Mouse (Mus musculus) CH12.LX (cell line): ENCODE results near the gene Grik1. TPM values are rescaled to one million over a fixed set of nuclear protein-coding genes. Genes with fewer than 3 reads are reported as not detected.

Experiments
- DNase-seq: peaks from one replicate; pipeline ENCODE4 v3.0.0-alpha.2; 2013; ENCODE audit errors: extremely low read depth
- H3K27ac ChIP-seq: 2 replicates; pipeline ENCODE4 v1.5.1; 2012; ENCODE audit warnings: low read depth, mild to moderate bottlenecking, control low read depth, moderate library complexity; ENCODE audit not compliant: insufficient read depth
- H3K27me3 ChIP-seq: replicated peaks from 2 replicates; pipeline ENCODE3; 2012; ENCODE audit warnings: inconsistent platforms
- H3K36me3 ChIP-seq, 2 experiments: replicated peaks in 1 of 2; 2 replicates each; pipeline versions ENCODE3 to v1.6.1; 2012; ENCODE audit warnings: inconsistent platforms in 1 of 2, low read length in 1 of 2, mild to moderate bottlenecking in 1 of 2, mixed read lengths in 1 of 2, moderate library complexity in 1 of 2; ENCODE audit not compliant: control insufficient read depth in 1 of 2, insufficient read depth in 1 of 2
- H3K4me1 ChIP-seq, 2 experiments: 2 replicates each; pipeline ENCODE4 v1.6.1; 2012; ENCODE audit warnings: inconsistent platforms in 1 of 2, moderate library complexity in 1 of 2; ENCODE audit not compliant: insufficient read depth in 2 of 2, control insufficient read depth in 1 of 2
- H3K4me2 ChIP-seq: 2 replicates; pipeline ENCODE4 v1.6.1; 2012; ENCODE audit warnings: low read depth, mild to moderate bottlenecking, control low read depth; ENCODE audit not compliant: poor library complexity, insufficient read depth, severe bottlenecking
- H3K4me3 ChIP-seq, 3 experiments: fragments of 150-350 bp in 1 of 3; sonication (generic) in 1 of 3; replicated peaks in 1 of 3; 2 replicates each; pipeline versions ENCODE3 to v1.5.1; 2011 to 2012; ENCODE audit warnings: low read depth in 2 of 3, low read length in 2 of 3, mild to moderate bottlenecking in 2 of 3, moderate library complexity in 2 of 3, control low read depth in 1 of 3, improper control_type of control experiment in 1 of 3, inconsistent platforms in 1 of 3, mixed read lengths in 1 of 3; ENCODE audit not compliant: poor library complexity in 1 of 3
- H3K79me2 ChIP-seq: replicated peaks from 2 replicates; pipeline ENCODE4 v1.6.1; 2012; ENCODE audit warnings: mild to moderate bottlenecking, moderate library complexity; ENCODE audit not compliant: control insufficient read depth, poor library complexity, insufficient read depth, severe bottlenecking; ENCODE audit errors: extremely low read depth
- H3K9ac ChIP-seq: 2 replicates; pipeline ENCODE4 v1.6.1; 2012; ENCODE audit warnings: low read depth, mild to moderate bottlenecking, control low read depth, moderate library complexity; ENCODE audit not compliant: insufficient read depth
- H3K9me3 ChIP-seq: replicated peaks from 2 replicates; pipeline ENCODE3; 2012; ENCODE audit warnings: low read length, inconsistent platforms, mixed read lengths
- BHLHE40 ChIP-seq: IDR thresholded peaks from 2 replicates; pipeline ENCODE4 v1.6.1; 2011; ENCODE audit warnings: mild to moderate bottlenecking, low read depth, low read length, improper control_type of control experiment
- CTCF ChIP-seq, 2 experiments: IDR thresholded peaks in 1 of 2; conservative IDR thresholded peaks in 1 of 2; 2 replicates each; pipeline ENCODE4 v1.5.1; 2011 to 2012; ENCODE audit warnings: low read depth in 2 of 2, low read length in 2 of 2, improper control_type of control experiment in 1 of 2, inconsistent platforms in 1 of 2, mild to moderate bottlenecking in 1 of 2, moderate library complexity in 1 of 2
- ELF1 ChIP-seq: IDR thresholded peaks from 2 replicates; pipeline ENCODE4 v1.6.1; 2014; ENCODE audit warnings: low read depth, mild to moderate bottlenecking, inconsistent platforms, low read length, improper control_type of control experiment
- GABPA ChIP-seq: IDR thresholded peaks from 2 replicates; pipeline ENCODE4 v1.6.1; 2012; ENCODE audit warnings: low read depth, low read length, improper control_type of control experiment, inconsistent platforms; ENCODE audit not compliant: insufficient replicate concordance
- JUND ChIP-seq: conservative IDR thresholded peaks from 2 replicates; pipeline ENCODE4 v1.6.1; 2011; ENCODE audit warnings: low read depth, low read length, improper control_type of control experiment
- MEF2A ChIP-seq: IDR thresholded peaks from 2 replicates; pipeline ENCODE4 v1.6.1; 2014; ENCODE audit warnings: low read depth, mild to moderate bottlenecking, inconsistent platforms, low read length, improper control_type of control experiment, borderline replicate concordance
- POLR2AphosphoS2 ChIP-seq: IDR thresholded peaks from 2 replicates; pipeline ENCODE4 v1.6.1; 2011; ENCODE audit warnings: low read depth, low read length, improper control_type of control experiment
- RAD21 ChIP-seq: IDR thresholded peaks from 2 replicates; pipeline ENCODE4 v1.6.1; 2011; ENCODE audit warnings: low read depth, mild to moderate bottlenecking, low read length, improper control_type of control experiment, moderate library complexity
- SMC3 ChIP-seq: IDR thresholded peaks from 2 replicates; pipeline ENCODE4 v1.6.1; 2011; ENCODE audit warnings: low read depth, low read length, improper control_type of control experiment
- ZKSCAN1 ChIP-seq: IDR thresholded peaks from 2 replicates; pipeline ENCODE4 v1.6.1; 2012; ENCODE audit warnings: low read depth, inconsistent platforms, low read length, improper control_type of control experiment, borderline replicate concordance
- dilution Hi-C: fragments of 300-500 bp; cut with MboI; formaldehyde crosslinking; loops from 2 replicates; pipeline ENCODE4 v1.14.3; 2020; ENCODE audit warnings: low sequenced_read_pairs; ENCODE audit not compliant: extremely low pct_unique_long_range_greater_than_20kb, extremely low pct_ligation_motif_present
- in situ Hi-C: fragments of 300-500 bp; cut with MboI; formaldehyde crosslinking; loops from 3 replicates; pipeline ENCODE4 v1.14.3; 2019; ENCODE audit warnings: low sequenced_read_pairs, low pct_ligation_motif_present, low pct_unique_long_range_greater_than_20kb, mixed read lengths
- polyA plus RNA-seq: library from polyadenylated mRNA; unstranded; fragments of >175 nt; gene quantifications from 2 replicates; pipeline ENCODE4 v1.2.1, GENCODE M21; 2012; ENCODE audit warnings: low read depth; ENCODE audit not compliant: insufficient read length
- total RNA-seq, 2 experiments: library from RNA; depleted of rRNA; stranded (reverse); fragments of 300-350 nt in 1 of 2; fragments of >200 nt in 1 of 2; gene quantifications; 2 replicates each; pipeline ENCODE4 v1.2.3; 2012 to 2014

Grik1 gene
- total and polyA plus RNA-seq, 3 experiments = 0.08 to 0.13 TPM; not detected in 1

- H3K9me3 ChIP-seq = no peaks in the 10 kb centered on the region
- H3K79me2 ChIP-seq = no peaks in the 10 kb centered on the region
- H3K4me2 ChIP-seq = no peak overlapping the region
- no peaks in the 10 kb centered on the region for H3K27me3 ChIP-seq
- DNase-seq = no peak
- TF ChIP-seq BHLHE40 (no peak), POLR2AphosphoS2 (no peak), JUND (no peak), GABPA (no peak), SMC3 (no peak), MEF2A (no peak), ZKSCAN1 (no peak)
- no peak overlapping the region for H3K27ac ChIP-seq
- no peaks in the 10 kb centered on the region for H3K36me3 ChIP-seq
- no peak overlapping the region for H3K4me3 ChIP-seq
- H3K4me1 ChIP-seq = peaks cover 0 to 8% of the 10 kb centered on the region in 2 experiments; a peak in 1 of 4 replicates
- dilution Hi-C loops = no loop called here
- H3K9ac ChIP-seq = no peak overlapping the region
- in situ Hi-C loops = no loop called here
Observed at GRCm38 (mm10) chr16:87953176-87953575, 336.9 kb downstream of the Grik1 start.

GRCm38 (mm10) chr16:87949881-87950280 lies 340.2 kb downstream of the Grik1 start:
- Histone ChIP-seq H3K4me1 (no peaks in the 10 kb centered on the region), H3K27ac (no peak overlapping the region), H3K9ac (no peak overlapping the region), H3K4me3 (no peak overlapping the region), H3K4me2 (no peak overlapping the region), H3K27me3 (no peaks in the 10 kb centered on the region), H3K36me3 (no peaks in the 10 kb centered on the region), H3K9me3 (no peaks in the 10 kb centered on the region), H3K79me2 (no peaks in the 10 kb centered on the region)
- no peak for TF ChIP-seq ELF1
- peak; percentile 48 for TF ChIP-seq RAD21
- peak; percentile 49 for TF ChIP-seq SMC3
- TF ChIP-seq CTCF (conservative IDR thresholded peaks at IDR 0.05 in 1 of 2, IDR thresholded peaks at IDR 0.05 in 1 of 2; ENCODE audit: low read depth in 2 of 2, low read length in 2 of 2) = peak in 1 of 2 experiments; percentile 49; a peak in 2 of 4 replicates
- dilution Hi-C loops (no loop called here), in situ Hi-C loops (no loop called here)
- no peak for DNase-seq

GRCm38 (mm10) chr16:87948122-87948521 lies 341.9 kb downstream of the Grik1 start:
- Histone ChIP-seq H3K27ac (no peak overlapping the region), H3K9me3 (no peaks in the 10 kb centered on the region), H3K4me2 (no peak overlapping the region), H3K27me3 (no peaks in the 10 kb centered on the region), H3K4me3 (no peak overlapping the region), H3K9ac (no peak overlapping the region), H3K4me1 (no peaks in the 10 kb centered on the region), H3K36me3 (no peaks in the 10 kb centered on the region), H3K79me2 (no peaks in the 10 kb centered on the region)
- no peak for DNase-seq
- no peak for TF ChIP-seq BHLHE40
- no peak for TF ChIP-seq JUND
- dilution Hi-C loops (no loop called here), in situ Hi-C loops (no loop called here)
